Mouse (Mus musculus) CD4-positive helper T cell, adult 2 months (primary cell): ENCODE measurements around the gene Prkacb.
A peak's percentile ranks its signal among the peaks of the same experiment; 100 is the strongest.
"Not testable (repeated sequence)": the region's sequence is repeated elsewhere in the genome, so short reads cannot be mapped to it uniquely, and the experiment has no call there.

ENCODE experiments used
- DNase-seq: peaks from one replicate; pipeline ENCODE4 v3.0.0-alpha.2; 2012; ENCODE audit warnings: low read depth, missing footprints, low spot score

The Prkacb gene

DNA sequence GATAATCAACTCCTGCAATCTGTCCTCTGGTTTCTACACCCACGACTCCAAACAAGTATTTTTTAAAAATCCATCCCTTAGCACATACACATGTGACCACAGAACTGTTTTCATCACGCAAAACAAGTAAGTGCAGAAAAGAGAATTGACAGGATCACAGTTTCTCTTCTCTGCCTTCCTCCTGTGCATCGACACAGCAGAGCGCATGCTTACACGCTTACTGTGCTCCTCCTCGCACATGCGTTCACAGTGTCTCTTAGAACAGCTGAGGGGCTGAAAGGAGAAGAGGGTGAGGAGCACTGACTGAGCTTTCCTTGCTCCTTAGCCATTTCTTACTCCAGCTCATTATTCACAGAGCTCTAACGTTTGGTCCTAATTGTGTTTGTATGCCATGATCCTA lies 33.9 kb downstream of the Prkacb start:
- peak; percentile 33 for DNase-seq

DNA sequence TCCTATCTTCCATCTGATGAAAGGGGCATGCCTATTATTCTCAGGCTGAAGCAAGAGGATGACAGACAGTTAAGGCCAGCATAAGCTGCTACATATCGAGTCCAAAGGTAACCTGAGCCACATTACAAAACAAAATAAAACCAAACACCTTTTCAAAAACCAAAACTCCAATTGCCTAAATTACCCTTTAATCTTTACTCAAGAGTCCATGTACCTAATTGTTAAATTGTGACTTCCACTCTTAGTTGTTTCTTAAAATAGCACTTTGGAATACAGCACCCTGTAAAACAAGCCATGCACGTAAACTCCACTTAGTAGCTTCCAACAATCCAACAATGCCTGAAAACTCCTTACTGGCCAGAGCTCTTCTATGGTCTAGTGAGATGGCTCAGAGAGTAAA lies 34.3 kb downstream of the Prkacb start:
- DNase-seq: no peak

DNA sequence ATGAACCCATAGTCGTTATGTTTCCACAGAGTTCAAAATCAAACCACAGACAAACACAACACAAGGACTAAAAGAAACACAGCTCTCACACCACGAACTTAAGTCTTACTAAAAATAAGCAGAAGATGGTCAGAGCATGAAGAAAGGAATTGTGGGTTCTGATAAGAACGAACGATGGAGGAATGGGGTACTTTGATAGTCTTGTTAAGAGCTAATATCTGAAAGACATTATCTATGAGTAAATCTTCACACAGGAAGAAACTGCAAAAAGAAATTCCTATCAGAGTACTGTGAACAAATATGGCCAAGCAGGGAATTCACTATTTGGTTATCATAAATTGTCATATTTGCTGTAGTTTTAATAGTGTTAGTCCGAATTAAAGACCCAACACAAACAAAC lies 36.1 kb downstream of the Prkacb start:
- DNase-seq: no peak

DNA sequence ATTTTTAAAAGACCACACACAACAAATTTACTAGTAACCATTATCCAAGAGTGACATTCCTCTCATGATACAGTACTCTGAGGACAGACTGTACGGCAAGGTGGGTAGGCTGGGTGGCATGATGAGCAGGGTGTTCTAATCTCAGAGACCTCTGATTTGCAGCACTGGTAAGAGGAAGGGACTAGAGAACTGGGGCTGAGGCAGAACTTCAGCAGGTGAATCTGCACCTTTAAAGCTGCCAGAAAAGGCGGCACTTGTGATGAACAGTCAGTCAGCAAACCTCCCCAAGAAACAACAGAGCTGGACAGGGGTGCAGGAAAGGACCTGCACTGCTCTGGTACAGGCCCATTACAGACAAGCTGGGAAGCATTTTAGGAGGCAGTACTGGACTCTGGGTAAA lies 41.9 kb downstream of the Prkacb start:
- DNase-seq: no peak

DNA sequence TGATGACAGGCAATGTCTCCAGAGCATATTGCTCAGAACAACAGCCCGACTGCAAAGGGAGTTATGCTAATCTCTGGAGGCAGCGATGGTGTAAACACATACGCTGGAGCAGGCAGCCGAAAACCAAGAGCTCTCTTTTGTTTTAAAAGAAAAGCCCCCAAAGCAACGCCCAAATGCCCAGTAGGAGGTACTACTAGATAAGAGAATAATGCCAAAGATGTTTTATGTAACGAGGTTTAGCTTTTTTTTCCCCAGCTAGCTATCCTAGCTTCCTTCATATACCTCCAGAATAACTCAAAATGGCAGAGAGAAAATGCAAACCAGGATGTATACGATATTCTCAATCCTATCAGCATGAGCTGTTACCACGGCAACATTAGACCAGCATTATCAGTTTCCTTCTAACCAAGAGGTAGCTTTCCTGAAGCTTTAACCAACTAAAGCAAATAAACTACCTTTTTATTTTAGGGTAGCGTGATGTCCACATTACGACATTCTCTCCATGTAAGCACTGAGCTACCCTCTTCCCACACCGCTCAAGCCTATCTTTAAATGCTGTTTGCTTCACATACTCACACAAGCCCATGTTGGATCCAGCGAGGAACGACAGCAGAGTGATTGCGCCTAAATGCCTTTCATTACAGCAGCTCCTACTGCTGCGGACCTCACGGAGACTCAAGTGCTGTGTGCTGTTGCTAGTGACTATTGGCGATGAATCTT lies 42.7 kb downstream of the Prkacb start:
- no peak for DNase-seq

DNA sequence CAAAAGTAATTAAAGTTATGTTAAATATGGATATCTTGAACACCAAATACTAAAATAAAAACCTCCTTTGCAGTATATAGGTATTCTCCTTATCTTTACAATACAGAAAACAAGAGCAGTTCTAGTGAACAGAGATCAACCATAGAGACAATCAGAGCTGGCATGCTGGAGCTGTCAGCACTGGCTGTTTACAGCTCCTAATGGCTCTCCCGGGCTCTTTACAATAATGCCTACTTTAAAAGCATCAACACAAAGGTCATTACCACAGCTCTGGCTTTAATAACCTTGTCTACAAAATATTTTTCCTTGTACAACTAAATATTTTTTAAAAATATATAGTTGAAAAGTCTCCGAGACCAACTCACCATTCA lies 43.2 kb downstream of the Prkacb start:
- no peak for DNase-seq

DNA sequence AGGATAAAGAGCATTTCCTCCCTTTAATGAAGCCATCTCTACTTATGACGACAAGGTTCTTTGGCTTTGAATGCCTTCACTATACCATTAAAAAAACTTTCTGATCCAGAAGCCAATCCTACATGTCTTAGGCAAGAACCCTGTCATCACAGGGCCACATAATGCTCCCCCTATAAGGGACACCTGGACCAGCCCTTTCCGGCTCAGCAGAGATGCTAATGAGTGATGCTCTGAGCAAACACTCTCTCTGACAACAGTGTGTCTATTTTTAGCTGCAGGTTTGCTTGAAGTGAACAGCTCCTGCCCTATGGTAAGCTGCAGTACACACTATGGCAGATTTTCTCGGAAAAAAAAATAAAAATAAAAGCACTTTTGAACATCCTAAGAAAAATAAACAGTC lies 43.9 kb downstream of the Prkacb start:
- no peak for DNase-seq

DNA sequence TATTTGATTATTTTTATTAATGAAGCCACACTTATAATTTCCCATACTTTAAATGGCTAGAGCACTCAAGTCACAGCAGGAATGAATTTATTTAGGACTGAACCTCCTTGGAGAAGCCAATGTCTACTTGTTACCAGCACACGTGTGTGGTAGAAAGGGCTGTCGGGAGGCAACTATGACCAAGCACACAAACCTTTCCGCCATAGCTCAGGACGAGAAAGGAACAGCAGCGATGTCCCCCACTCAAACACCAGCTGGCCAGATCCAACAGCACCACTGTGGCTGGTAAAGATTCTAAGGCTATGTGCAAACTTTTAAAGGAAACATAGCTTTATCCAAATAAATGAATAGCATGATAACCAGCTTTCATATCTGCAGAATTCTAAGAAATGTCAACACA lies 44.4 kb downstream of the Prkacb start:
- DNase-seq: no peak

DNA sequence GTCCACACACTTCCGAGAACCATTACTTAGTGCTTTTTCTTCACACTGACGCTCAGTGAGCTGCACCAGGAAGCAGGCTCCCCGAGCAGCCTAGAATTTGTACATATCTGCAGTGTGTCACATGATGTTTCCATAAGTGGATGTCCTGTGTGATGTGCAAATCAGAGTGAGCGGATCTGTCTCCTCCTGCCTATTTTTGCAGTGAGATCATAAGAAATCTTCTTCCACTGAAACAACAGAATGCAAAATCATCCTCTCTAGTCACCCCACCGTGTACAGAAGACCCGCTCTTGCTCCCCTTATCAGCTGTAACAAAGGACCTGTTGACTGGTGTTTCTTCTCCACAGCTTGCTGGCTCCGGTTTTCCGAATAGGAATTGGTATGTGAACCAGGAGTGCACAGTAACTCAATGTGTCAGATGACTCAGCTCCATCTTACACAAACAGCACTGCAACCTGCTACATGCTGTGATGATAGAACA lies 46.0 kb downstream of the Prkacb start:
- no peak for DNase-seq

DNA sequence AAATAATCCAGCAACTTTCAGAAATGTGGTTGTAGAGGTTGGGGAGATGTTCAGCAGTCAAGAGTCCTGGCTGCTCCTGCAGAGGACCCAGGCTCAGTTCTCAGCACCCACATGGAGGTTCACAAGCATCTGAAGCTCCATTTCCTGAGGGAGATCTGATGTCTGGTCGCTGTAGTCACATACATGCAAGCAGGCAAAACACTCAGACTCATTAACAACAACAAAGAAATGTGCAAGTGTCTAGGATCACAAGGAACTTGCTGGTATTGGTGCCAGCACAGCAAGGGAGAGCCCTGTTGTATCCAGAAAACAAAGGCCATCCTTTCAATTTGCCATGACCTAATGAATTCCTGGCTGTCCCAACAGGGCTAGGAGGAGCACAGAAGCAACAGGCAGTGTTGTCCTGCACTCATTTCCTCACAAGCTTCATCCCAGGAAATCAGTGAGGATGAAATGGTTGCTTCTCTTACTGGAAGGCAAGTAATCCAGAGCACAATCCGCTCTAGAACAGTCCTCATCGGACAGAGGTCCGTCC lies 46.7 kb downstream of the Prkacb start:
- DNase-seq: no peak

DNA sequence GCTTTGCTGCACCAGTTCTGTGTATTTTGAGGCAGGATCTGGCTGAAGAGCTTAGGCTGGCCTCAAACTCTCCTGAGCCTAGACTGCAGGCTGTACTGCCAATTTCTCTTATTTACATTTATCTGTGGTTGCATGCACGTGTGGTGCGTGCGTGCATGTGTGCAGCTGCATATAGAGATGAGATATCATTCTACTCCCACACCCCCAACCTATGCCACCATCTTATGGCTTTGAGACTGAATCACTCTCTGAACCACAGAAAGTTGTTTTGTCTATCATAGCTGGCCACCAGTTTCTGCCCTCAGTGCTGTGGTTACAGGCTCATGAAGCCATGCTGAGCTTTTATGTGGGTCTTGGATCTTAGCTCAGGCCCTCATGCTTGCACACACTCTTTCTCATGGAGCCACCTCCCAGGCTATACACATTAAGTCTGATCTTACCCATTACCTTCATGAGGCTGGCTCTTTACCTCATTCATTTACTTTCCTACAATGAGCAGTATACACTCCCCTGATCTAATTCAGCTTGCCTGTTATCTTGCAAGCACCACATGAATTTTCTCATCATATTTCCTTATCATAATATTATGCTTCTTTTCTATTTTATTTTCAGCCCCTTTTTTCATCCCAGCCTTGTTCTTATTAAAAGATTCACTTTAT lies 47.8 kb downstream of the Prkacb start:
- DNase-seq: peak; percentile 49

DNA sequence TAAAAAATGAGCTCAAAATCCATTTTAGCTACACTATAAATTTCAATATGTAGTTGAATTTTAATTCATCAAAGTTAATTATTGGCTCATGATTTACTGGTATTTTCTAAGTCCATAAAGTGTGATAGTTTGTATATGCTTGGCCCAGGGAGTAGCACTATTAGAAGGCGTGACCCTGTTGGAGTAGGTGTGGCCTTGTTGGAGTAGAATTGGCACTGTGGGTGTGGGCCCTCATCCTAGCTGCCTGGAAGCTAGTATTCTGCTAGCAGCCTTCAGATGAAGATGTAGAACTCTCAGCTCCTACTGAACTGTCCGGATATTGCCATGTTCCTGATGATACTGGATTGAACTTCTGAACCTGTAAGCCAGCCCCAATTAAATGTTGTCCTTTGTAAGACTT lies 49.7 kb downstream of the Prkacb start:
- not testable (repeated sequence) for DNase-seq

DNA sequence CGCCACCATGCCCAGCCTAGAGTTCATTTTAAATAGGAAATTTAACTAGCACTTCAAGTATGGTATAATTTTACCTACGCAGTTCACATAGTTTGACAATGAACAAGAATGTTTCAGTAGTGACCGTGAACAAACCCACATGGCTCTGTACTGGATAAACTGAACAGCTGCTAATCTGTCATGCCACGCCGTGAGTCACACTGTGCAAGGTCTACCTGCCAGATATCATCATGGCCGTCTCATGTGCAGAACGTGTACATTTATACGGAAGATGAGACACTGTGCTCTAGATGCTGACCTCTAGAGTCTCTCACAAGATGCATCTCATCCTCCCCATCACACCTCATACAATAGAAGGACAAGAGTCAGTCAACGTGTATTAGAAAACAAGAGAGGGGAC lies 51.5 kb downstream of the Prkacb start:
- no peak for DNase-seq

DNA sequence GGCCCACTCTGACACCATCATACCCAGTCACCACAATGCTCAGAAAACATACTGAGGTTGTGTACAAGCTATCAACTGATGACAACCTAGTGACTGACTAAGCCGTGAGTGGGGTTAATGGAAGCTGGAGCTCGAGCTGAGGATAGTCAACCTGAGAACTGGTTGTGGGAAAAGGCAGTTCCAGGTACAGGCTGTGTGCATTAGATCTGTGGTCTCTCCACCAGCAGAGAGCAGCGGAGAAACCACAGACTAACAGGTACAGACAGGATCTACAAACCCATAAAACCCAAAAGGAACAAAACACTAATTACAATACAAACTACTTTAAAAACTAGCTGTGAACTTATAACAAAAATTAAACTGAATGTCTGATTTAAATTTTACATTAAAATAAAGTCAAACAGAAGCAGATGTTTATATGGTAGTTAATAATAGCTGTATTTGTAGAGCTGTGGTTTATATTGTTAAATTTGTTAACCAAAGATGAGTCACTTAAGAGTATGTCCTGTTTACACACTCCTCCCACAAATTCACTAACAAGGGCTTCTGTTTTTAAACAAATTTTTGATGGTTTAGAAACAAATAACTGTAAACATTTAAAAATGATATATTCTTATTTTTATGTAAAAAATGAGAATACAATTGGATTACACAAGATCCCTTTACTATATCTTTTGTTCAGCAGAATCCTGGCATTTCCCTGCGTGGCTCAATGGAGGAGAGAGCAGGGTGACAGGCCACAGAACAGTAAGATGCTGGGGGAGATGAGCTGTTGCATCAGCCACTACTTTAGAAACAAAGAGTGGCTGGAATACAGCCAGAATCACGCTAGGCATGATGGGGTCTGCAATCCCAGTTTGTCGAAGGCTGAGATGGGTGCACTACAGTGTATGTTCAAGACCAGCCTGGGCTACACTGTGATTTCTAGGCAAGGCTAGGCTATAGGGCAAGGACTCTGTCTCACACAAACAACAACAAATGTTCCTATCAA lies 54.5 kb downstream of the Prkacb start:
- DNase-seq: peak; percentile 54

DNA sequence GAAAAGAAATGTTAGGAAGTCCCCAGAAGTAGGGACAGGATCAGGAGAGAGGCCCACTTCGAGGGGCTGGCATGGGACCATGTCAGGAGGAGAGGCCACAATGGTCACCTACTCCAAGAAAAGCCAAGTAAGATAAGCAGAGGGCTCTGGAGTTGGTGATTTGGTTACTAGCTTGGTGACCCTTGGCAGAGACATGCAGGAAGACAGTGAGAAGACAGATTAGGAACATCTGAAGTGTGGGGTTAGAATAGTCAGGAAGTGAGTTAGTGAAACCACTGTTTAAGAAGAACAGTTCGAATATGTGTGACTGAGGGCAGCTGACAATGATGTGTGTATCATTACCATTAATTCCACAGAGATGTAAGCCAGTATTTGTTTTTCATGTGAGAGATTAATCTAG lies 58.5 kb downstream of the Prkacb start:
- no peak for DNase-seq

DNA sequence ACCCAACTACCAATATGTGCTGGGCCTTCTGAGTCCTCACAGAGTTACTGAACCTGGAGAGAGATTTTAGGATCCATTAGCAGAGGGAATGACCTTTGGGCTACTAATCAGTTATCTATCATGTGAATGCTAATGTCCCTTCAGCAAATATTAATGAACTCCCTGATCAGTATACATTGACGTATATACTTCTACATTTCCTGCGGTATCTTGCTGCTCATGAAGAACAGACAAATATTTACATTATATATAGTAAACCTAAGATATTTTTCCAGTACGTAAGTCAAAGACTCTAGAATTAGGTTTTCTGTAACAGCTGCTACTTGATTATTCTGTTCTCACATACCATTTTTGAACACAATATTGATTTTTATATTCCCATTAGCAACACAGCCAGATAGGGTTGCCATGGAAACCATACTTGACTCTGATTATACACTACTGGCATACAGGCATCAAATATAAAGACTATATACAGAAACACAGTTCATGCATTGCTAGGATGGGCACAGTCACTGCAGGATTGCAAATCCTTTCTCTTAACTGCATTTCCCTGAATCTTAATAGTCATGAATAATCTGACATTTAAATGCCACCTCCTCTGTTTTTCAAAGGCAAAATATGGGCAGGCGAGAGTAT lies 71.1 kb downstream of the Prkacb start:
- no peak for DNase-seq

DNA sequence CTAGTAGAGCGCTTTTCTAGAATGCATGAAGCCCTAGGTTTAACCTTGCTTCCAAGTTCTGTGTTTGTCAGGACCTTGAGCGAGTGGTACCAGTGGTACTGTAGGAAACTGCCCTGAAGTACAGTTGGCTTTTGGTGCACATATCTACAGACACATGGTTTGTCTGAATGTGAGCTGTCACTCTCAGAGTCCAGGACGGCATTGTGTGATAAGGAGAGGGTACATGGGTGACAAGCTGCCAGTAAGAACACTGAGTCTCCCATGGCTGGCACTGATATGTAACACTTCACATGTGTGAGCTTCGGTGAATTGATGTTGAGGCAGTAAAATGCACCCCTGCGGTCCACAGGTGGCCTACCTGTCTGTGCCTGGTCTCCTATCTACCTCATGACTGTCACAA lies 71.6 kb downstream of the Prkacb start:
- no peak for DNase-seq

DNA sequence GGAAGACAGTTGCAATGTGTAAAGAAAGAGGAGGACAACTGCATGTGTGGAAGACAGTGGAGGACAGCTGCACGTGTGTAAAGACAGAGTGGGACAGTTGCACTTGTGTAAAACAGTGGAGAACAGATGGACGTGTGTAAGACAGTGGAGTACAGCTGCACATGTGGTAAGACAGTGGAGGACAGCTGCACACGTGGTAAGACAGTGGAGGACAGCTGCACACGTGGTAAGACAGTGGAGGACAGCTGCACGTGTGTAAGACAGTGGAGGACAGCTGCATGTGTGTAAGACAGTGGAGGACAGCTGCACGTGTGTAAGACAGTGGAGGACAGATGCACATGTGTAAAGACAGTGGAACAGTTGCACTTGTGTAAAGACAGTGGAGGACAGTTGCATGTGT lies 76.6 kb downstream of the Prkacb start:
- not testable (repeated sequence) for DNase-seq

DNA sequence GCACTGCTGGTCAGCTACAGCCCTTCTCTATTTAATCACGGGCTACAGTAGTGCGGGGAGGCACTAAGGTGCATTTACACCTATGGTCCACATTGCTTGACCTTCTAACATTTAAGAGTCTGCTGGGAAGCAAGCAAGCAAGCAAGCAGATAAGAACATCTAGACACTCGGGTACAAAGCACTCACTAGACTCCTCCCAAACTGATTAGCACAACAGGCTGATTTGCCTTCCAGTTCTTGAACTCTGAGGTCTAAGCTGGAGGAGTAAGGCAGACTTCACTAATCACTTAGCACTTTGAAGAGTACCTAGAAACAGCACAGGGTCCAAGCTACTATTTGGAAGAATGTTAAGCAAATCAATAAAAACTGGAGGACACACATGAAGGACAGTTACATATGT lies 77.1 kb downstream of the Prkacb start:
- DNase-seq: no peak

DNA sequence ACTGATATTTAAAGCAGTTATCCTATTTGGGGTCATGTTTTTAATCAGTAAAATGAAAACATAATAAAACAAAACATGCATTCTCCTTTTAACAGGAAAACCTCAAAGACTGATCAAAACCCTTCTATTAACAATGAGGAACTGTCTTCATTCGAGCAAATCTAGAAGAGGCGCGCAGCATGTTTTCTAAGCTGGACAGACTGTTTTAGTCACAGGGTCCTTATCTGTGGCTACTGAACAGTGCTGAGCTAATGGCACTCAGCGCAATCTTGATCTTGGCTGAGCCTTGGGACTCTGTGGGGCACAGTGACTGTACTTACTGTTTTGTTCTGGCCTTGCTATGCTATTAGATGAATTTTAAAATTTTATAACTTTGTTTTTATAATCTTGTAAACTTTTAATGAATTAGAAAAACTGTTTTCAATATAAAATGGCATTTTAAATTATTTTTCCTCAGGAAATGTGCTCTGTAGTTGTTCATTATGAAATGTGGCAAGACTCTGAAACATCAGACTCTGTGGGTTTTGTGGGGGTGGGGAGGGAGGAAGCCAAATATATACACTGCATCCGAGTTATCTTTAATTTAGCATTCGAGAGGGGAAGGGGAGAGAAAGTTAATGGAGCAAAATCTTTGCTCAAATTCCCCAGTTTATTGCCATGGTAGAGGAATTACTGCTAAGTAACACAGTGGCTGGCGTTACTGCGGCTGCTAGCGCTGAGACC lies 77.7 kb downstream of the Prkacb start:
- no peak for DNase-seq

DNA sequence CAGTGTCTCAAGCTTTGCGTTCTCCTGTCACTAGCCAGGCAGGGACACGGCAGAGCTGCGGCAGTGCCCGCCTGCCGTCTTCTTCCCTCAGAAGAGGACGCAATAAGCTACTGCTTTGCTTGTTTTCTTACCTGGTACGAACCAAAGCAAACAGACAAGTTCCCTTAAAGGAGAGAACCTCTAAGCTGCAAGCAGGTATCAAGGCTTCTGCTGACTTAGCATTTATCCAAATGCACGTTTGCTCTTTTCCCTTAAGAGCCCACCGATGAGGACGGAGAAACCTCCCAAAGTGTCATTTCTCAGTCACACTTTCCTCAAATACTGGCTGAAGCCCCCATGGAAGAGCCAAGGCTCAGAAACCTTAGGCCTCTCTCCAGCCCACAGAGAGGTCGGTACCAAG lies 81.3 kb downstream of the Prkacb start:
- no peak for DNase-seq
